30 mouse cellular contexts compared by ENCODE assay signal in genomic region chr1:166181510-166181909, GRCm38 (mm10). TPM values are rescaled to one million over a fixed set of nuclear protein-coding genes. Genes with fewer than 3 reads are reported as not detected.
A peak's percentile ranks its signal among the peaks of the same experiment; 100 is the strongest.
DNase-seq lines count a peak whose midpoint lies in the region; ATAC-seq and TF ChIP-seq lines count a peak whose summit lies in the region.
"Had no signal": no experiment of that assay in that cellular context is flagged by ENCODE, and none has a peak within 500 bp of the region (broad histone marks: within the 10 kb centered on the region; RNA-seq: fewer than 3 reads in every experiment).

No protein-coding gene starts in this region.

- H3K9me3 ChIP-seq in forebrain, postnatal 0 days (ENCODE audit: low read length) = no peaks in the 10 kb centered on the region
- no peaks in the 10 kb centered on the region for H3K9me3 ChIP-seq in forebrain, embryonic 11.5 days (ENCODE audit: control insufficient read depth, low read length)
- H3K9me3 ChIP-seq in hindbrain, postnatal 0 days (ENCODE audit: low read length) = no peaks in the 10 kb centered on the region
- no peaks in the 10 kb centered on the region for H3K9me3 ChIP-seq in hindbrain, embryonic 14.5 days (ENCODE audit: control insufficient read depth, low read length)
- no peaks in the 10 kb centered on the region for H3K9me3 ChIP-seq in midbrain, postnatal 0 days (ENCODE audit: low read length)
- H3K9me3 ChIP-seq in midbrain, embryonic 16.5 days (replicated peaks; ENCODE audit: control insufficient read depth, low read length, poor library complexity, severe bottlenecking) = no peaks in the 10 kb centered on the region
- H3K9me3 ChIP-seq: forebrain, embryonic 10.5 days; G1E; heart, embryonic 12.5 days; heart, embryonic 15.5 days; hindbrain, embryonic 15.5 days; intestine, embryonic 15.5 days had no signal

- peak; percentile 37 for TF ChIP-seq CTCF in forebrain, postnatal 0 days (IDR thresholded peaks at IDR 0.05; ENCODE audit: low read depth)
- TF ChIP-seq CTCF in hindbrain, postnatal 0 days (IDR thresholded peaks at IDR 0.05; ENCODE audit: low read depth) = peak; percentile 31
- TF ChIP-seq CTCF in midbrain, postnatal 0 days (IDR thresholded peaks at IDR 0.05) = peak; percentile 52

- H3K4me3 ChIP-seq in forebrain, postnatal 0 days (ENCODE audit: low read depth, low read length) = no peak overlapping the region
- H3K4me3 ChIP-seq in forebrain, embryonic 11.5 days (ENCODE audit: low read depth, low read length) = no peak overlapping the region
- no peak overlapping the region for H3K4me3 ChIP-seq in hindbrain, postnatal 0 days (ENCODE audit: low read length)
- no peak overlapping the region for H3K4me3 ChIP-seq in hindbrain, embryonic 14.5 days (replicated peaks; ENCODE audit: low read length)
- H3K4me3 ChIP-seq in midbrain, postnatal 0 days (ENCODE audit: low read depth, low read length) = no peak overlapping the region
- H3K4me3 ChIP-seq in midbrain, embryonic 16.5 days (ENCODE audit: low read depth, low read length) = no peak overlapping the region
- H3K4me3 ChIP-seq: forebrain, embryonic 10.5 days; heart, embryonic 12.5 days; heart, embryonic 15.5 days; hindbrain, embryonic 15.5 days; intestine, embryonic 15.5 days had no signal

- H3K27me3 ChIP-seq in forebrain, postnatal 0 days (ENCODE audit: insufficient read depth, low read length) = no peaks in the 10 kb centered on the region
- no peaks in the 10 kb centered on the region for H3K27me3 ChIP-seq in forebrain, embryonic 11.5 days (ENCODE audit: control insufficient read depth, insufficient read depth, low read length)
- no peaks in the 10 kb centered on the region for H3K27me3 ChIP-seq in hindbrain, postnatal 0 days (ENCODE audit: insufficient read depth, low read length)
- H3K27me3 ChIP-seq in hindbrain, embryonic 14.5 days (ENCODE audit: control insufficient read depth, insufficient read depth, low read length) = 0 out of 2 replicates have a peak, but pooled peaks cover 3% of the 10 kb centered on the region
- no peaks in the 10 kb centered on the region for H3K27me3 ChIP-seq in midbrain, postnatal 0 days (ENCODE audit: insufficient read depth, low read length)
- no peaks in the 10 kb centered on the region for H3K27me3 ChIP-seq in midbrain, embryonic 16.5 days (ENCODE audit: control insufficient read depth, insufficient read depth, low read depth, low read length)
- H3K27me3 ChIP-seq: heart, embryonic 12.5 days; heart, embryonic 15.5 days; hindbrain, embryonic 15.5 days; intestine, embryonic 15.5 days had no signal

- 90% methylated on average over 7 of the region's 7 CpGs for WGBS in forebrain, postnatal 0 days
- whole genome bisulfite sequencing in forebrain, embryonic 11.5 days = 89% methylated on average over 7 of the region's 7 CpGs
- 94% methylated on average over 7 of the region's 7 CpGs for WGBS in hindbrain, postnatal 0 days
- WGBS in hindbrain, embryonic 14.5 days = 93% methylated on average over 7 of the region's 7 CpGs
- 92% methylated on average over 7 of the region's 7 CpGs for WGBS in midbrain, postnatal 0 days
- 93% methylated on average over 7 of the region's 7 CpGs for WGBS in midbrain, embryonic 16.5 days

- 0 out of 2 replicates have a peak, but pooled peaks cover 9% of the 10 kb centered on the region for H3K4me1 ChIP-seq in forebrain, postnatal 0 days (ENCODE audit: insufficient read depth)
- H3K4me1 ChIP-seq in forebrain, embryonic 11.5 days (replicated peaks; ENCODE audit: control insufficient read depth, insufficient read depth, low read length) = no peaks in the 10 kb centered on the region
- no peaks in the 10 kb centered on the region; the same call in 1 of the 2 replicates for H3K4me1 ChIP-seq in hindbrain, postnatal 0 days (ENCODE audit: insufficient read depth, low read length)
- H3K4me1 ChIP-seq in hindbrain, embryonic 14.5 days (replicated peaks; ENCODE audit: control insufficient read depth, insufficient read depth, low read length) = 0 out of 2 replicates have a peak, but pooled peaks cover 3% of the 10 kb centered on the region
- H3K4me1 ChIP-seq in midbrain, postnatal 0 days (ENCODE audit: insufficient read depth, low read length) = no peaks in the 10 kb centered on the region; the same call in 1 of the 2 replicates
- H3K4me1 ChIP-seq in midbrain, embryonic 16.5 days (ENCODE audit: control insufficient read depth, insufficient read depth, low read length) = peaks cover 8% of the 10 kb centered on the region
- H3K4me1 ChIP-seq: intestine, embryonic 15.5 days had no signal

- no peak for ATAC-seq in forebrain, postnatal 0 days
- no peak for ATAC-seq in forebrain, embryonic 11.5 days (replicated peaks; ENCODE audit: low FRiP score)
- no peak for ATAC-seq in hindbrain, postnatal 0 days
- ATAC-seq in hindbrain, embryonic 14.5 days (ENCODE audit: low FRiP score) = no peak
- no peak for ATAC-seq in midbrain, postnatal 0 days (ENCODE audit: low FRiP score)
- no peak for ATAC-seq in midbrain, embryonic 16.5 days
- ATAC-seq: forebrain, embryonic 14.5 days; intestine, embryonic 15.5 days; Patski had no signal

- no peak overlapping the region for H3K27ac ChIP-seq in forebrain, postnatal 0 days (ENCODE audit: low read depth, low read length)
- no peak overlapping the region for H3K27ac ChIP-seq in forebrain, embryonic 11.5 days (ENCODE audit: low read depth, low read length)
- no peak overlapping the region for H3K27ac ChIP-seq in hindbrain, postnatal 0 days
- H3K27ac ChIP-seq in hindbrain, embryonic 14.5 days = no peak overlapping the region
- no peak overlapping the region for H3K27ac ChIP-seq in midbrain, postnatal 0 days (ENCODE audit: low read depth, low read length)
- no peak overlapping the region for H3K27ac ChIP-seq in midbrain, embryonic 16.5 days (ENCODE audit: low read length)
- H3K27ac ChIP-seq: forebrain, embryonic 10.5 days; heart, embryonic 15.5 days; hindbrain, embryonic 15.5 days; intestine, embryonic 15.5 days had no signal

- H3K36me3 ChIP-seq in forebrain, postnatal 0 days (ENCODE audit: insufficient read depth) = no peaks in the 10 kb centered on the region
- no peaks in the 10 kb centered on the region for H3K36me3 ChIP-seq in forebrain, embryonic 11.5 days (ENCODE audit: control insufficient read depth, insufficient read depth, low read length)
- no peaks in the 10 kb centered on the region for H3K36me3 ChIP-seq in hindbrain, postnatal 0 days (ENCODE audit: insufficient read depth, low read length)
- H3K36me3 ChIP-seq in hindbrain, embryonic 14.5 days (replicated peaks; ENCODE audit: control insufficient read depth, insufficient read depth) = no peaks in the 10 kb centered on the region
- no peaks in the 10 kb centered on the region for H3K36me3 ChIP-seq in midbrain, postnatal 0 days (ENCODE audit: insufficient read depth, low read length)
- H3K36me3 ChIP-seq in midbrain, embryonic 16.5 days (ENCODE audit: control insufficient read depth, insufficient read depth, low read length) = no peaks in the 10 kb centered on the region
- H3K36me3 ChIP-seq: forebrain, embryonic 10.5 days; G1E; heart, embryonic 12.5 days; heart, embryonic 15.5 days; hindbrain, embryonic 15.5 days; intestine, embryonic 15.5 days had no signal

- no peak overlapping the region for H3K9ac ChIP-seq in forebrain, postnatal 0 days
- no peak overlapping the region for H3K9ac ChIP-seq in forebrain, embryonic 11.5 days (ENCODE audit: low read length)
- no peak overlapping the region for H3K9ac ChIP-seq in hindbrain, postnatal 0 days (replicated peaks; ENCODE audit: low read length)
- no peak overlapping the region for H3K9ac ChIP-seq in hindbrain, embryonic 14.5 days
- no peak overlapping the region for H3K9ac ChIP-seq in midbrain, postnatal 0 days (replicated peaks; ENCODE audit: low read length, poor library complexity, severe bottlenecking)
- H3K9ac ChIP-seq in midbrain, embryonic 16.5 days (ENCODE audit: low read depth, low read length) = no peak overlapping the region
- H3K9ac ChIP-seq: heart, embryonic 12.5 days; heart, embryonic 15.5 days; hindbrain, embryonic 15.5 days; intestine, embryonic 15.5 days had no signal

- DNase-seq in forebrain, postnatal 0 days = no peak
- no peak for DNase-seq in forebrain, embryonic 11.5 days (ENCODE audit: low spot score)
- no peak for DNase-seq in hindbrain, postnatal 0 days (ENCODE audit: low spot score)
- no peak for DNase-seq in hindbrain, embryonic 14.5 days (ENCODE audit: low spot score)
- DNase-seq in midbrain, postnatal 0 days (ENCODE audit: low spot score) = peak; percentile 5
- DNase-seq in embryo, embryonic 10.5 days (ENCODE audit: low spot score) = no peak
- DNase-seq: adrenal gland, postnatal 14 days; cerebellum, adult 11 months; cerebellum, adult 2 months; cerebellum, adult 9-11 months; cerebellum, postnatal 25 days; gastrocnemius, postnatal 25 days; heart, postnatal 14 days; heart, postnatal 4 days had no signal

- no peak overlapping the region for H3K4me2 ChIP-seq in forebrain, postnatal 0 days (ENCODE audit: low read depth)
- no peak overlapping the region for H3K4me2 ChIP-seq in forebrain, embryonic 11.5 days (ENCODE audit: low read depth, low read length, severe bottlenecking)
- no peak overlapping the region for H3K4me2 ChIP-seq in hindbrain, postnatal 0 days (ENCODE audit: low read depth, low read length)
- H3K4me2 ChIP-seq in hindbrain, embryonic 14.5 days (replicated peaks) = no peak overlapping the region
- H3K4me2 ChIP-seq in midbrain, postnatal 0 days (ENCODE audit: low read depth, low read length, poor library complexity, severe bottlenecking) = no peak overlapping the region
- no peak overlapping the region for H3K4me2 ChIP-seq in midbrain, embryonic 16.5 days (ENCODE audit: low read length)
- H3K4me2 ChIP-seq: heart, embryonic 12.5 days; heart, embryonic 15.5 days; hindbrain, embryonic 15.5 days; intestine, embryonic 15.5 days had no signal

RNA-seq across cellular contexts. Expression of gene Gpa33, which starts 51.5 kb away (rescaled TPM):
- 0.14 TPM in 1 of 2 replicates, not detected in the other for total RNA-seq in forebrain, postnatal 0 days (2014; rRNA removed)
- 0.23 TPM in 1 of 2 replicates, not detected in the other for polyA plus RNA-seq in forebrain, postnatal 0 days (2015; fragmentation: Nextera tagmentation; extraction: Ambion mirVana)
- polyA plus RNA-seq in forebrain, embryonic 11.5 days (2014; fragmentation: Nextera tagmentation; extraction: Ambion mirVana) = 0.12 and 0.20 TPM in 2 replicates
- not detected in 2 replicates for total RNA-seq in hindbrain, postnatal 0 days (2014; rRNA removed)
- polyA plus RNA-seq in hindbrain, postnatal 0 days (2015; fragmentation: Nextera tagmentation; extraction: Ambion mirVana) = 0.06 and 0.09 TPM in 2 replicates
- not detected in 2 replicates for polyA plus RNA-seq in hindbrain, embryonic 14.5 days (2014; fragmentation: Nextera tagmentation; extraction: Ambion mirVana)
- total RNA-seq in midbrain, postnatal 0 days (2014; rRNA removed) = 0.14 TPM in 1 of 2 replicates, not detected in the other
- polyA plus RNA-seq in midbrain, postnatal 0 days (2015; fragmentation: Nextera tagmentation; extraction: Ambion mirVana) = 0.17 TPM in 1 of 2 replicates, not detected in the other
- 0.08 TPM in 1 of 2 replicates, not detected in the other for polyA plus RNA-seq in midbrain, embryonic 16.5 days (2015; fragmentation: Nextera tagmentation; extraction: Ambion mirVana)
- total RNA-seq: adrenal gland, postnatal 14 days; common myeloid progenitor, adult 5-6 weeks; gastrocnemius, adult 8-10 months; gastrocnemius, postnatal 25 days; heart, adult 8-10 months; heart, postnatal 14 days; heart, postnatal 4 days had no signal
- polyA plus RNA-seq: cerebellum, adult 2 months; forebrain, embryonic 14.5 days; G1E; heart, embryonic 15.5 days; hindbrain, embryonic 15.5 days; Patski had no signal

RNA-seq across cellular contexts. Expression of gene Dusp27, which starts 53.8 kb away (rescaled TPM):
- total RNA-seq in forebrain, postnatal 0 days (2014; rRNA removed) = 0.54 and 1.00 TPM in 2 replicates
- polyA plus RNA-seq in forebrain, postnatal 0 days (2015; fragmentation: Nextera tagmentation; extraction: Ambion mirVana) = 0.45 and 0.48 TPM in 2 replicates
- 1.8 and 2.2 TPM in 2 replicates for polyA plus RNA-seq in forebrain, embryonic 11.5 days (2014; fragmentation: Nextera tagmentation; extraction: Ambion mirVana)
- 0.36 and 0.58 TPM in 2 replicates for total RNA-seq in hindbrain, postnatal 0 days (2014; rRNA removed)
- 0.64 and 1.0 TPM in 2 replicates for polyA plus RNA-seq in hindbrain, postnatal 0 days (2015; fragmentation: Nextera tagmentation; extraction: Ambion mirVana)
- polyA plus RNA-seq in hindbrain, embryonic 14.5 days (2014; fragmentation: Nextera tagmentation; extraction: Ambion mirVana) = 1.1 TPM in 2 replicates
- total RNA-seq in midbrain, postnatal 0 days (2014; rRNA removed) = 0.71 and 1.2 TPM in 2 replicates
- polyA plus RNA-seq in midbrain, postnatal 0 days (2015; fragmentation: Nextera tagmentation; extraction: Ambion mirVana) = 0.59 and 0.72 TPM in 2 replicates
- polyA plus RNA-seq in midbrain, embryonic 16.5 days (2015; fragmentation: Nextera tagmentation; extraction: Ambion mirVana) = 1.2 and 1.3 TPM in 2 replicates
- total RNA-seq: adrenal gland, adult 18-20 months; common myeloid progenitor, adult 5-6 weeks had no signal
- polyA plus RNA-seq: G1E, Patski had no signal

RNA-seq across cellular contexts. Expression of gene Mael, which starts 57.0 kb away (rescaled TPM):
- 0.10 TPM in 1 of 2 replicates, not detected in the other for total RNA-seq in forebrain, postnatal 0 days (2014; rRNA removed)
- not detected in 2 replicates for polyA plus RNA-seq in forebrain, postnatal 0 days (2015; fragmentation: Nextera tagmentation; extraction: Ambion mirVana)
- polyA plus RNA-seq in forebrain, embryonic 11.5 days (2014; fragmentation: Nextera tagmentation; extraction: Ambion mirVana) = not detected in 2 replicates
- total RNA-seq in hindbrain, postnatal 0 days (2014; rRNA removed) = not detected in 2 replicates
- polyA plus RNA-seq in hindbrain, postnatal 0 days (2015; fragmentation: Nextera tagmentation; extraction: Ambion mirVana) = 0.21 and 0.26 TPM in 2 replicates
- polyA plus RNA-seq in hindbrain, embryonic 14.5 days (2014; fragmentation: Nextera tagmentation; extraction: Ambion mirVana) = 0.20 TPM in 1 of 2 replicates, not detected in the other
- 0.22 and 1.2 TPM in 2 replicates for total RNA-seq in midbrain, postnatal 0 days (2014; rRNA removed)
- polyA plus RNA-seq in midbrain, postnatal 0 days (2015; fragmentation: Nextera tagmentation; extraction: Ambion mirVana) = 0.25 and 0.48 TPM in 2 replicates
- 0.14 TPM in 1 of 2 replicates, not detected in the other for polyA plus RNA-seq in midbrain, embryonic 16.5 days (2015; fragmentation: Nextera tagmentation; extraction: Ambion mirVana)
- total RNA-seq: adrenal gland, adult 18-20 months; adrenal gland, postnatal 14 days; adrenal gland, postnatal 4 days; common myeloid progenitor, adult 5-6 weeks; gastrocnemius, adult 8-10 months; gastrocnemius, postnatal 25 days; heart, adult 8-10 months; heart, postnatal 14 days; heart, postnatal 4 days had no signal
- polyA plus RNA-seq: embryonic facial prominence, embryonic 11.5 days; forebrain, embryonic 10.5 days; forebrain, embryonic 14.5 days; G1E; heart, embryonic 12.5 days; hindbrain, embryonic 11.5 days; intestine, embryonic 15.5 days; Patski had no signal
